In the genomic region with DNA sequence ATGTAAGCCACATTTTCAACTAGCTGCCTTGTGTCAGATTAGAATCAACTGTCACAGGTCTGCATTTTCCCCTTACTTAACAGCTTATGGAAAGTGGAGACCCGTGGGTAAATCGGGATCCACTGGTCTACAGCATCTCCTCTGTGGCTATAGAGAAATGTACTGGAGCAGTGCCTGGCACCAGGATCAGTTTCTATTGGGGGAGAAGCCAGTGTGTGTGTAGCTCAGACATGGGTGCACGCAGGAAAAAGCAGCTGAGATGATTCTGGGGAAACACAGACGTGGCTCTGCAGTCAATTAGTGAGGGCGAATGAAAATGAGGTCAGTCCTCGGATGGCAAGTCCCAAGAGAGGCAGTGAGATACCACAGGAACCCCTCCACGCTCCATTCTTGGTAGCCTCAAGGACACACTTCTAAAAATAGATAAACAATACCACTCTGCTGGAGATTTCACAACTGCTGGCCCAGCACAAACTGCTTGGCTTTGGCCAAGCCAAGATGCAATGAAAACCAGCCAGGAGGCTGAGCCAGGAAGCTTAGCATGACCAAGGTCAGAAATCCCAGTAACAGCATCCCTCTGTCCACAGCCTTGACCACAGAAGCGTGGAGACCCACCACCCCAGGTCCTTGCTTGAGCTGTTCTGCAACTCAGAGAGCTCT, we compare ENCODE assay signal across 8 mouse cellular contexts. TPM values are rescaled to one million over a fixed set of nuclear protein-coding genes. Genes with fewer than 3 reads are reported as not detected.
DNase-seq lines count a peak whose midpoint lies in the region; ATAC-seq lines count a peak whose summit lies in the region.

No protein-coding gene starts in this region.

- 55% methylated on average over 8 of the region's 8 CpGs for WGBS in limb, embryonic 15.5 days
- WGBS in limb, embryonic 10.5 days, result 71% methylated on average over 8 of the region's 8 CpGs
- WGBS in heart, embryonic 15.5 days, result 32% methylated on average over 8 of the region's 8 CpGs
- WGBS in liver, embryonic 11.5 days, result 50% methylated on average over 8 of the region's 8 CpGs

- DNase-seq in limb, embryonic 10.5 days (ENCODE audit: low spot score), result no peak
- peak; percentile 57 for DNase-seq in lung, postnatal 36 days
- DNase-seq in liver, embryonic 11.5 days (ENCODE audit: low spot score), result no peak
- no peak for DNase-seq in liver
- no peak for DNase-seq in frontal cortex, postnatal 36 days (ENCODE audit: low spot score in 2 of 2)

- no peaks in the 10 kb centered on the region for H3K9me3 ChIP-seq in limb, embryonic 15.5 days
- no peaks in the 10 kb centered on the region for H3K9me3 ChIP-seq in limb, embryonic 10.5 days (replicated peaks)
- no peaks in the 10 kb centered on the region for H3K9me3 ChIP-seq in heart, embryonic 15.5 days (replicated peaks)
- no peaks in the 10 kb centered on the region for H3K9me3 ChIP-seq in liver, embryonic 11.5 days (ENCODE audit: control insufficient read depth, low read length)

- H3K9ac ChIP-seq in limb, embryonic 15.5 days, result no peak overlapping the region
- H3K9ac ChIP-seq in heart, embryonic 15.5 days, result no peak overlapping the region
- no peak overlapping the region for H3K9ac ChIP-seq in liver, embryonic 11.5 days (ENCODE audit: low read depth, low read length)

- peak overlapping the region; percentile 33; the same call in 1 of the 2 replicates for H3K27ac ChIP-seq in limb, embryonic 15.5 days
- no peak overlapping the region for H3K27ac ChIP-seq in limb, embryonic 10.5 days
- H3K27ac ChIP-seq in heart, embryonic 15.5 days, result peak overlapping the region; percentile 86
- H3K27ac ChIP-seq in liver, embryonic 11.5 days (ENCODE audit: low read depth, low read length), result no peak overlapping the region

- H3K4me2 ChIP-seq in limb, embryonic 15.5 days, result no peak overlapping the region
- peak overlapping the region; percentile 6; the same call in 1 of the 2 replicates for H3K4me2 ChIP-seq in heart, embryonic 15.5 days
- H3K4me2 ChIP-seq in liver, embryonic 11.5 days, result no peak overlapping the region

- H3K4me3 ChIP-seq in limb, embryonic 15.5 days, result no peak overlapping the region
- no peak overlapping the region for H3K4me3 ChIP-seq in limb, embryonic 10.5 days
- H3K4me3 ChIP-seq in heart, embryonic 15.5 days, result no peak overlapping the region
- H3K4me3 ChIP-seq in liver, embryonic 11.5 days (ENCODE audit: low read depth, low read length), result no peak overlapping the region

- H3K4me1 ChIP-seq in limb, embryonic 15.5 days, result peaks cover 7% of the 10 kb centered on the region; the same call in 1 of the 2 replicates
- H3K4me1 ChIP-seq in limb, embryonic 10.5 days, result peaks cover 34% of the 10 kb centered on the region
- peaks cover 18% of the 10 kb centered on the region for H3K4me1 ChIP-seq in heart, embryonic 15.5 days (replicated peaks)
- H3K4me1 ChIP-seq in liver, embryonic 11.5 days (replicated peaks; ENCODE audit: control insufficient read depth, insufficient read depth, low read length), result peaks cover 8% of the 10 kb centered on the region; the same call in 1 of the 2 replicates

- H3K27me3 ChIP-seq in limb, embryonic 15.5 days, result no peaks in the 10 kb centered on the region
- H3K27me3 ChIP-seq in limb, embryonic 10.5 days (ENCODE audit: low read depth, poor library complexity, severe bottlenecking), result no peaks in the 10 kb centered on the region
- H3K27me3 ChIP-seq in heart, embryonic 15.5 days, result no peaks in the 10 kb centered on the region
- no peaks in the 10 kb centered on the region for H3K27me3 ChIP-seq in liver, embryonic 11.5 days (replicated peaks; ENCODE audit: control insufficient read depth, insufficient read depth, low read length)

- no peak for ATAC-seq in limb, embryonic 15.5 days (ENCODE audit: insufficient number of reproducible peaks, low FRiP score, low TSS enrichment, low read depth)
- ATAC-seq in common myeloid progenitor, adult 5-6 weeks (replicated peaks; ENCODE audit: low read depth, poor library complexity, severe bottlenecking), result 0 out of 2 replicates have a peak, but pooled peaks have one; percentile 32
- 0 out of 2 replicates have a peak, but pooled peaks have one; percentile 40 for ATAC-seq in heart, embryonic 15.5 days (replicated peaks; ENCODE audit: insufficient number of reproducible peaks, insufficient read depth, low FRiP score, low read depth)
- no peak for ATAC-seq in liver, embryonic 11.5 days (replicated peaks; ENCODE audit: low FRiP score)

- no peaks in the 10 kb centered on the region for H3K36me3 ChIP-seq in limb, embryonic 15.5 days
- H3K36me3 ChIP-seq in limb, embryonic 10.5 days, result no peaks in the 10 kb centered on the region
- H3K36me3 ChIP-seq in heart, embryonic 15.5 days, result no peaks in the 10 kb centered on the region
- no peaks in the 10 kb centered on the region for H3K36me3 ChIP-seq in liver, embryonic 11.5 days (ENCODE audit: control insufficient read depth, insufficient read depth, low read length)

RNA-seq across cellular contexts. Expression of gene Nuak1, which starts 40.4 kb away (rescaled TPM):
- 3.1 and 3.9 TPM in 2 replicates for polyA plus RNA-seq in limb, embryonic 15.5 days (2015; fragmentation: Nextera tagmentation; extraction: Ambion mirVana)
- polyA plus RNA-seq in limb, embryonic 10.5 days (2016; fragmentation: Nextera tagmentation; extraction: Ambion mirVana), result 0.69 and 1.2 TPM in 2 replicates
- 0.14 and 1.0 TPM in 2 replicates for total RNA-seq in common myeloid progenitor, adult 5-6 weeks (2017)
- polyA plus RNA-seq in heart, embryonic 15.5 days (2015; fragmentation: Nextera tagmentation; extraction: Ambion mirVana), result 3.1 TPM in 2 replicates
- polyA plus RNA-seq in liver, embryonic 11.5 days (2014; fragmentation: Nextera tagmentation; extraction: Ambion mirVana), result 0.47 and 0.70 TPM in 2 replicates

RNA-seq across cellular contexts. Expression of gene Ckap4, which starts 53.1 kb away (rescaled TPM):
- 130 and 162 TPM in 2 replicates for polyA plus RNA-seq in limb, embryonic 15.5 days (2015; fragmentation: Nextera tagmentation; extraction: Ambion mirVana)
- 53.6 and 63.3 TPM in 2 replicates for polyA plus RNA-seq in limb, embryonic 10.5 days (2016; fragmentation: Nextera tagmentation; extraction: Ambion mirVana)
- 32.7 and 35.9 TPM in 2 replicates for total RNA-seq in common myeloid progenitor, adult 5-6 weeks (2017)
- 75.2 and 94.2 TPM in 2 replicates for polyA plus RNA-seq in heart, embryonic 15.5 days (2015; fragmentation: Nextera tagmentation; extraction: Ambion mirVana)
- 39.4 and 41.5 TPM in 2 replicates for polyA plus RNA-seq in liver, embryonic 11.5 days (2014; fragmentation: Nextera tagmentation; extraction: Ambion mirVana)

Comparison
In these comparisons a context has a peak if more than half of its experiments do, and no peak if none do; other contexts are left out.
1. H3K27ac ChIP-seq: peak in limb, embryonic 15.5 days (single experiment) and heart, embryonic 15.5 days (single experiment); none in limb, embryonic 10.5 days (single experiment) and liver, embryonic 11.5 days (single experiment).
2. ATAC-seq: peak in common myeloid progenitor, adult 5-6 weeks (single experiment) and heart, embryonic 15.5 days (single experiment); none in limb, embryonic 15.5 days (single experiment) and liver, embryonic 11.5 days (single experiment).